Mouse (Mus musculus) cerebellum, postnatal 10 days (tissue): Measurements from ENCODE around the gene Zfp598.
"Not testable (repeated sequence)": the region's sequence is repeated elsewhere in the genome, so short reads cannot be mapped to it uniquely, and the experiment has no call there.

Experiments
- DNase-seq, 2 experiments: peaks; one replicate each; pipeline ENCODE4 v3.0.0; 2021; ENCODE audit warnings: mixed read lengths in 2 of 2

The Zfp598 gene

DNA sequence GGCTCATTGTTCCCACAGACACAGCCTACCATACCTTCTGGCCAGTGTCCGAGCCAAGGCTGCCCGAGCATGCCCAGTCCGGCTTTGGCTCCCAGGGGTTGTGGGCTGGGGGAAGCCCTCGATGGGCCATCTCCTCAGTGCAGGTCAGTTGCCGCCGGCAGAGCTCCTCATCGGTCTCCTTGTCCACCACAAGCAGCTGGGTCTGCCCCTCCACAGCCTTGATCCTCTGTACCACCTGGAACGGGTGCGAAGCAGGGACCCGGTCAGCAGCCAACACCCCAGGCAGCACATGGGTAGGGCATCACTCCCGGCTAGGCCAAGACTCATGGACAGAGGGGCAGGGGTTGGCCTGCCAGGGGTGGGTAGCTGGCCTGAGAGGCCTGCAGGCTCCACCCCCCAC, 22.0 kb upstream of the Zfp598 start:
- no peak for DNase-seq

DNA sequence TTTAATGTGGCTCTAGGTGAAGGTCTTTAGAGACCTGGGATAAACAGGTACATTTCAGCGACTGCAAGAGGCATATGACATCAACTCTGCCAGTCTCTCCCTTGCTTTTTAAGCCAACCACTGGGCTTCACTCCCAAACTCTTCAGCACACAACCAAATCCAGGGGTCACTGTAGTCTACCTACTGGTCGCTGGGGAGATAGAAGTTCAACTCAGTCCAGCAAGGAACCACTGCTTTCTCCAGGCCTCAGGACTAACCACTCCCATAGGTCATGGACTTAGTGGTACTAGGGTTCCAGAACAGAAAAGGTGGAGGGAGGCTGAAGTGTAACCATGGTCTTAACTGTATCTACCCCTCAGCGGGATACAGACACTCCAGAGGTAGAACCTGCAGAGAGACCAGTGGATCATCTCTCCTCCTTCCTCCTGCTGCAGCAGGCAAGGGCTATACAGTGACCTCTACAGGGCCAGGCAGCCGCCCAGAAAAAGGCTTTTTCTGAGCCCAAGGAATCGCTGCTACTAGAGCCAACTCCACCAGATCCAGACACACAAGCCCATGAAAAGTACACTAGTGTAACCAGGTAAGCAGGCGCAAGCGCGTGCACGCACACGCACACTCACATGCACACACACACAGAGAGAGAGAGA, 20.6 kb upstream of the Zfp598 start:
- peak in 1 of 2 experiments; percentile 43 for DNase-seq

DNA sequence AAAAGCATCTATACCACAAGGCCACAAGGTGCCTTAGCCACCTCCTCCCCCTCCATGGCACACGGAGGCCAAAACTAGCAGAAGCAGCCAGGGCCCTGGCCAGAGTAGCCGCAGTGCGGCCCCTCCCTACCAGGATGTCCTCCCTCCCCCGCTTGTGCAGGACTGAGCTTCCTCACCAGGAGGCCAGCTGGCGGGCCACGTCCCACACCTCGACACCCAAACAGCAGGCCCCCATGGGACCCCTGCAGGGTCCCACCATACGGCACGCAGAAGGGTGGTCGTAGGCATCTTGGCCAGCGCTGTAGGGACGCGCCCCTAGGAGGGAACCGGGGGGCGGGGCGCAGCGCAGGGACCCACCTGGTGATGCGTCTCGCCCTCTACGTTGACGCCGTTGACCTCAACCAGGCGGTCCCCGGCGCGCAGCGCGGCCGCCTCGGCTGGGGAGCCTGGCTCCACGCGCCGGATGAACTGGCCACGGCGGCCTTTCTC, 19.9 kb upstream of the Zfp598 start:
- DNase-seq = peak in 1 of 2 experiments; percentile 60

DNA sequence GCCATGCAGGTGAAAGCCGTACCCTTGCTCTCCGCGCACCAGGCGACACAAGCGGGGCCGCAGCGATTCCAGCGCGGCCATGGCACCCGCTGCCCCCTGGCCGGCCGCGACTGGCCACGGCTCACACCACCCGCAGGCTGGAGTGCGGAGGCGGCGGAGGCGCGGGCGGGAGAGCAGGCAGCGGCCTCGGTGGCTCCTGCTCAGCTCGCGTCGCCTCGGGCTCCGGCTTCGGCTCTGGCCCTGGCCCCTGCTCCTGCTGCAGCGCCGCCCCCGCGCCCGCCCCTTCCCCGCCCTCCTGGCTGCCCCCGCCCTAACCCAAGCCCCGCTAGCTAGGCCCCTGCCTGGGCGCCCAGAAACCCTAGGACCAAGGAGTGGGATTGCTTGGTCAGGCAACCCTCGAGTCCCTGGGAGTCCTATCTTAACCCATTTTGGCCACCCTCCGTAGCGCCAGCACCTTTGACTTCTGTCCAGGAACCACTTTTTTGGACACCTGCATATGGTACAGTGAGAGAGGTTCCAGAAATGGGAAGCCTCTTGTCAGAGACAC, 19.3 kb upstream of the Zfp598 start, which contains the start of gene Slc9a3r2:
Gene Slc9a3r2, minus strand, starts transcription at position 258 of the 547 bp plus-strand sequence.
- peak; percentile 80 to 84 for DNase-seq

GRCm38 (mm10) chr17:24650766-24651165, 18.7 kb upstream of the Zfp598 start:
- no peak for DNase-seq

DNA sequence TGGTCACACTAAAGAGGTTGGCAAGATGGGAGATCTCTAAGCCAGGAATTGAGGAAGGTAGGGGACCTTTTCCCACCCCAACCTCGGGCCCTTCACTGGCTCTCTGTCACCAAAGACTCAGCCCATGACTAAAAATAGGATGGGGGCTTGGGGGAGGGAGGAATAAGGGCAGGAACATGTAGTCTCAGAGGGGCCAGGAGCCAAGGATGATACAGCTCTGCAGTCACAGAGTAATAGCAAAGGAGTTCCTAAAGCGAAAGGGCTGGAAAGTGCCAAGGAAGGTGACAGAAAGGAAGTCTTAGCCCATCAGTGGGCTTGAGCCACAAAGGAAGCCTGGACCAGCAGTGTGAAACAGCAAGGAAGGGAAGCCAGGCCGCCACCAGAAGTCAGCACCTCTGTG, 17.7 kb upstream of the Zfp598 start:
- no peak for DNase-seq

- peak; percentile 90 to 93 for DNase-seq
Observed at GRCm38 (mm10) chr17:24653967-24654710, 15.3 kb upstream of the Zfp598 start.

- DNase-seq = no peak
Observed at GRCm38 (mm10) chr17:24654969-24655368, 14.5 kb upstream of the Zfp598 start.

DNA sequence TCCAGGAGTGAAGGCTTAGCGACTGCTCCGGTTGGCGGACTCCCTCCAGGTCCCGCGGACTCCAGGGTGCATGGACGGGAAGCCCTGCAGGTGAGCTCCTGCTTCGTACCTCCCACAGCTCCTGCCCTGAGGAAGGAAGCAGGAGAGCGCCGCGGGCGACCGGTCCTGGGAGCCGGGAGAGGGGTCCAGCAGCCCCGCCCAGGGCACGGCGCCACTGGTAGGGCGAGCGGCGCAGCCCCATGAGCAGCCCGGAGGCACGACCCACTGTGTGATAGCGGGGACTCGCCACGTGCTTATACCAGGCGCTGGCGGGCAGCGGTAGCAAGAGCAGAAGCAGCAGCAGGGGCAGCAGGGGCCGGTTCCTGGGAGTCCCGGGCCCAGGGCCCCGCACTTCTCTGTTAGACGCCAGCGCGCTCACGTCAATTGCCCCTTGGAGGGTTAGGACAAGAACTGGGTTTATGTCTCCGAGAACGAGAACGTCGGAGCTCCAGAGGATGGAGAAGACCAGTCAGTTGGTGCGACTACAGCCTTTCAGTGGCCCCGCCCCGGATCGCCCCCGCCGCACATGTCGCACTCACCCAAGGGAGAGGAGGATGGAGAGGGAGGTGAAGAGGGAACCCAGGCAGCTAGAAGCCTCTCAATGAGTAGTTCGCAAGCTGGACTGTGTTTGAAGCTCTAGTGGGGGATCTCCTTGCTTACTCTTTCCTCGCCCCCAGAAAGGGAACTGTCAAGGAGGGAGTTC, 11.3 kb upstream of the Zfp598 start, which contains the start of gene Npw:
Gene Npw, minus strand, starts transcription at position 441 of the 742 bp plus-strand sequence.
- DNase-seq = no peak

DNA sequence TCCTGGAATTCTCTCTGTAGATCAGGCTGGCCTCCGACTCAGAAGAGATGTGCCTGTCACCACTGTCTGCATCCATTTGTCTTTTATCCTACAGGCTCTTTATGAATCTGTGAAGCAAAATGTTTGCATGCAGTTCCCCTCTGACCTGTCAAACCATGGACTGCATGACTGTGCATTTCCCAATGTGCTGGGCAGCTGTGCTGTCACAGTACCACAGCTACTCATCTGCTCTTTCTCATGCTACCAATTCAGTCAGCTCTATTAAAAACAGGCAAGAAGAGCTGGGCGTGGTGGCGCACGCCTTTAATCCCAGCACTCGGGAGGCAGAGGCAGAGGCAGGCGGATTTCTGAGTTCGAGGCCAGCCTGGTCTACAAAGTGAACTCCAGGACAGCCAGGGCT, 2.5 kb upstream of the Zfp598 start:
- DNase-seq = not testable (repeated sequence)

DNA sequence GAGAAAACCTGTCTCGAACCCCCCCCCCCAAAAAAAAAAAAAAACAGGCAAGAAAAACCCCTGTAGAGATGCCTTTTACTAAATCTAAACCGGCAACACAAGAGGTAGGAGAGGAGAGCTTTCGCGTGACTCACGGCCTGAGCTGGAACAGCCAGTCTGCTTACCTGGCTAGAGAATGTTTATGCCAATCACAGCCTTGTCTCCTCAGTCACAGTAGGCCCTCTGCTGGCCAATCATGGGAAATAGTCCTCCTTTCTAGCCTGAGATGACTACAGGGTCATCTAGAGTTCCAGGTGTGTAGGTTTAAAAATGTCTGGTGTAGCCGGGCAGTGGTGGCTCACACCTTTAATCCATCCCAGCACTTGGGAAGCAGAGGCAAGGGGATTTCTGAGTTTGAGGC, 2.1 kb upstream of the Zfp598 start:
- peak; percentile 85 to 86 for DNase-seq

DNA sequence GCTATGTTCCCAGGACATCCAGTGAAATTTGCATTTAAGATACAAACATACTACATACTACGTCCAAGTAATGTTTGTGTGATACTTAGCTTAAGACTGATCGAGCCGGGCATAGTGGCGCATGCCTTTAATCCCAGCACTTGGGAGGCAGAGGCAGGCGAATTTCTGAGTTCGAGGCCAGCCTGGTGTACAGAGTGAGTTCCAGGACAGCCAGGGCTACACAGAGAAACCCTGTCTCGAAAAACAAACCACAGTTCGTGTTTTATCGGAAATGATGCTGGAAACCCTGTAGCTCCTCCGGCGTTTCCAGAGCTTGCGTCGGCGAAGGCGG, 308 bp upstream of the Zfp598 start:
- not testable (repeated sequence) for DNase-seq

- no peak for DNase-seq
Observed at GRCm38 (mm10) chr17:24670246-24670844, 858 bp downstream of the Zfp598 start.

- DNase-seq = no peak
Observed at GRCm38 (mm10) chr17:24671346-24671745, 1.9 kb downstream of the Zfp598 start.

DNA sequence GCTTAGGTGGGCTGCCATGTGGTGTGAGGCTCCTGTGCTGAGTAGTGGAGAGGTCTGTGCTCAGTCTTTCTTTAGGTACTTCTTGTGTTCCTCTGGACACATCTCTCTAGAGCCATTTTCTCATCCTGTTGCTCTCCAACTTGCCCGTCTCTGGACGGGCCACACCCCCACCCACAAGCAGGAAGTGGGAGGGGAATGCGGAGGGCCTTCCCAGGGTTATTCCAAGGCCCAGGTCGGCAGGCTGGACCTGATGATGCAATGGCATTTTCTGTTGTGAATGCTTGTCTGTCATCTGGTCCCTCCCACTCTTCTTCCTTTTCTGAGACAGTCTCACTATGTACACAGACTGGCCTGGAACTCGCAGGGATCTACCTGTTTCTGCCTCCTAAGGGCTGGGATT, 2.7 kb downstream of the Zfp598 start:
- no peak for DNase-seq

DNA sequence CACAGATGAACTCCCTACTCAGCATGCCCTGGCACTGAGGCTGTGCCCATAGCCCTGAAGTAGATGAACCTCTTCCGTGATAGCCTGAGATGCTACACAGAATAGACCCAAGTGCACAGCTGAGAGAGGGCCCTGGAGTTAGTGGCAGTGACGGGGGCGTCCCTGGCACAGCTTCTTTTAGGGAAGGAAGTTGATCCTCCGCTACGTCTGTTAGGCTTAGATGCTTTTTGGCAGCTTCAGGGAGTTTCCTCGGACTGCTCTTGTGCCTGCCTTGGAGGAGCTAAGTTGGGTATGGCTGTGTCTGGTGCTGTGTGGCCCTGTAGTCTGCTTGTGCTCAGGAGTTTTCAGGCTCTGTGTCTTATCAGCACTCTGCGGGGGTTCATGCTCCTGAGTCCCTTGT, 4.8 kb downstream of the Zfp598 start:
- no peak for DNase-seq

- peak; percentile 83 to 87 for DNase-seq
Observed at GRCm38 (mm10) chr17:24676187-24676586, 6.7 kb downstream of the Zfp598 start.

DNA sequence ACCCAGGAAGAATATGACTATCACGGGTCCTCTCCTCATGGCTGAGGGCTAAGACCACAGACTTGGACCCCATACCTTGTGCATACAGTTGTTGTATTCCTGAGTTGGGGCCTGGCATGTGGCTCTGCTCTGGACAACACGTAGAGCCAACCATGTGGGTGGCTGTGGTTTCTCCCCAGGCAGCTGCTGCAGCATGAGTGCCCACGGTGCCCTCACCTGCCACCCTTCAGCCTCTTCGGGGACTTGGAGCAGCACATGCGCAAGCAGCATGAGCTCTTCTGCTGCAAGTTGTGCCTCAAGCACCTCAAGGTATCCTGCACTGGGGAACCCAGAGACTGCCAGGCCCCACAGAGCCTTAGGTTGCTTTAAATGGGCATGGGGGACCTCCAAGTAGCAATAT, 7.4 kb downstream of the Zfp598 start:
- DNase-seq = no peak

DNA sequence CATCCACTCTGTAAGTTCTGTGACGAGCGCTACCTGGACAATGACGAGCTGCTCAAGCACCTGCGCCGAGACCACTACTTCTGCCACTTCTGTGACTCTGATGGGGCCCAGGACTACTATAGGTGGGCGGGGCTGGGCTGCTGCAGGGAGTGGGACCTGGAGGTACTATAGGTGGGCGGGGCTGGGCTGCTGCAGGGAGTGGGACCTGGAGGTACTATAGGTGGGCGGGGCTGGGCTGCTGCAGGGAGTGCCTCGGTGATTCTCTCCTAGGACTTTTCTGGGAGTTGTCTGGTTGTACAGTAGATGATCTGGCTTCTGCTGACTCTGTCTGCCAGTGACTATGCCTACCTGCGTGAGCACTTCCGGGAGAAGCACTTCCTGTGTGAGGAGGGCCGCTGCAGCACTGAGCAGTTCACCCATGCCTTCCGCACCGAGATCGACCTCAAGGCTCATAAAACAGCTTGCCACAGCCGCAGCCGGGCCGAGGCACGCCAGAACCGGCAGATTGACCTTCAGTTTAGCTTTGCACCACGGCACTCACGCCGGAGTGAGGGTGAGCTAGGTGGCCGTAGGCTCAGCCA, 8.1 kb downstream of the Zfp598 start:
- no peak for DNase-seq

DNA sequence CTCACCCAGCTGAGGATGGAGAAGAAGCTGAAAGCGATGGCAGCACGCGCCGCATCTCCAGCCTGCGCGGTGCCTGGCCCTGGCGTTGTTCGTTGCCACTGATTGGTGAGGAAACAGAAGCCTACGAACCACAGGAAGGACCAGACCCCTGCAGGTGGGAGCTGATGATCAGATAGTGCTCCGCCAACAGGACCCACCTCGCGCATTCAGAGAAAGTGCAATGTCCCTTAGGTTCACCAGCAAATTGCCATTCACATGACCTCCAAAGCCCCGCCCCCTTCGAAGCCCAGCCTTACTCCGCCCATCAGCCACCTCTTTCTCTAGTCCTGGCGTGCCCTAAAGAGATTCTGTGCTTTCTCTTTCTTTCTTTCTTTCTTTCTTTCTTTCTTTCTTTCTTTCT, 17.0 kb downstream of the Zfp598 start:
- DNase-seq = peak; percentile 50 to 52

- peak; percentile 54 to 58 for DNase-seq
Observed at GRCm38 (mm10) chr17:24687146-24687595, 17.7 kb downstream of the Zfp598 start.

DNA sequence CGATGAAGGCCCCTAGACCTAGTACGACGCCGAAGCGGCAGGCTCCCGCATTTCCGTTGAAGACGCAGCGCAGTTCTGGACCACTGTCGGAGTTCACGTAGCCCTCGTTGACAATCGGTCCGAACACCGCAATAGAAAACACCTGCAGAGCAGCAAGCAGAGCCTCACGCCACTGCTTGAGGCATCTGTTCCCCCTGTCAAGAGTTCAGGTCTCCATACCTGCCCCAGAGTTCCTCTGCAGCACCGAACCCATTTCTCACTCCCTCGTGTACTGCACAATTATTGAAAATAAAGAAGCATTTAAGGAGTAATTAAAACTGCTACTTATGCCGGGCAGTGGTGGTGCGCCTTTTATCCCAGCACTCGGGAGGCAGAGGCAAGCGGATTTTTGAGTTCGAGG, 18.1 kb downstream of the Zfp598 start:
- DNase-seq = no peak
